Mouse (Mus musculus) forebrain, embryonic 11.5 days (tissue): ENCODE data around the gene Tex22. TPM values are rescaled to one million over a fixed set of nuclear protein-coding genes. Genes with fewer than 3 reads are reported as not detected.

Experiments used
- ATAC-seq: fragments of 200-750 bp; cut with Nextera tagmentation; replicated peaks from 2 replicates; pipeline ENCODE4 v1.8.0; 2017; ENCODE audit warnings: moderate TSS enrichment; ENCODE audit not compliant: low FRiP score
- DNase-seq: peaks from one replicate; pipeline ENCODE4 v3.0.0-alpha.2; 2017; ENCODE audit warnings: low spot score
- H3K27ac ChIP-seq: fragments of 300-500 bp; sonication (generic); 2 replicates; pipeline ENCODE4 v1.5.1; 2014; ENCODE audit warnings: low read depth, low read length
- H3K27me3 ChIP-seq: fragments of 300-500 bp; sonication (generic); 2 replicates; pipeline ENCODE4 v1.6.1; 2014; ENCODE audit warnings: mild to moderate bottlenecking, low read length, mixed read lengths; ENCODE audit not compliant: control insufficient read depth, insufficient read depth
- H3K36me3 ChIP-seq: fragments of 300-500 bp; sonication (generic); 2 replicates; pipeline ENCODE4 v1.6.1; 2014; ENCODE audit warnings: mild to moderate bottlenecking, low read length, moderate library complexity, mixed read lengths; ENCODE audit not compliant: control insufficient read depth, insufficient read depth
- H3K4me1 ChIP-seq: fragments of 300-500 bp; sonication (generic); replicated peaks from 2 replicates; pipeline ENCODE4 v1.6.1; 2014; ENCODE audit warnings: low read length, mixed read lengths; ENCODE audit not compliant: control insufficient read depth, insufficient read depth
- H3K4me2 ChIP-seq: fragments of 300-500 bp; sonication (generic); 2 replicates; pipeline ENCODE4 v1.6.1; 2014; ENCODE audit warnings: low read depth, mild to moderate bottlenecking, low read length, moderate library complexity, mixed read lengths; ENCODE audit not compliant: severe bottlenecking
- H3K4me3 ChIP-seq: fragments of 300-500 bp; sonication (generic); 2 replicates; pipeline ENCODE4 v1.5.1; 2014; ENCODE audit warnings: low read depth, low read length
- H3K9ac ChIP-seq: fragments of 300-500 bp; sonication (generic); 2 replicates; pipeline ENCODE4 v1.6.1; 2014; ENCODE audit warnings: low read length
- H3K9me3 ChIP-seq: fragments of 300-500 bp; sonication (generic); 2 replicates; pipeline ENCODE4 v1.6.1; 2016; ENCODE audit warnings: low read length, mixed read lengths; ENCODE audit not compliant: control insufficient read depth
- WGBS: fragments of 180-500 bp; shearing (Covaris S2); extraction: QIAGEN DNeasy Blood & Tissue Kit; methylation state at CpG from one replicate; pipeline ENCODE4 v1.1.7; 2014; 5-methylcytosine and 5-hydroxymethylcytosine counted together
- polyA plus RNA-seq: library from polyadenylated mRNA; unstranded; fragments of >200 nt; fragmentation: Nextera tagmentation; extraction: Ambion mirVana; gene quantifications from 2 replicates; pipeline ENCODE4 v1.2.1, GENCODE M21; 2014

Gene Tex22
- polyA plus RNA-seq, 1 experiment from 2014 or later = not detected

GRCm38 (mm10) chr12:113068002-113068401, 6.3 kb upstream of the Tex22 start:
- H3K36me3 ChIP-seq = peaks cover 2% of the 10 kb centered on the region; the same call in 1 of the 2 replicates
- H3K4me3 ChIP-seq = no peak overlapping the region
- H3K4me2 ChIP-seq = no peak overlapping the region
- DNase-seq = no peak
- ATAC-seq = no peak
- H3K27ac ChIP-seq = no peak overlapping the region
- no peaks in the 10 kb centered on the region for H3K4me1 ChIP-seq
- H3K27me3 ChIP-seq = no peaks in the 10 kb centered on the region
- H3K9me3 ChIP-seq = no peaks in the 10 kb centered on the region
- no peak overlapping the region for H3K9ac ChIP-seq
- WGBS = 87% methylated on average over 7 of the region's 7 CpGs

GRCm38 (mm10) chr12:113069389-113069788, 4.9 kb upstream of the Tex22 start:
- ATAC-seq (no peak), DNase-seq (no peak)
- Histone ChIP-seq H3K9ac (no peak overlapping the region), H3K9me3 (no peaks in the 10 kb centered on the region), H3K4me2 (no peak overlapping the region), H3K27ac (no peak overlapping the region), H3K4me3 (no peak overlapping the region), H3K36me3 (peaks cover 2% of the 10 kb centered on the region; the same call in 1 of the 2 replicates), H3K4me1 (peaks cover 3% of the 10 kb centered on the region; the same call in 1 of the 2 replicates), H3K27me3 (no peaks in the 10 kb centered on the region)
- 97% methylated on average over 6 of the region's 6 CpGs for WGBS

DNA sequence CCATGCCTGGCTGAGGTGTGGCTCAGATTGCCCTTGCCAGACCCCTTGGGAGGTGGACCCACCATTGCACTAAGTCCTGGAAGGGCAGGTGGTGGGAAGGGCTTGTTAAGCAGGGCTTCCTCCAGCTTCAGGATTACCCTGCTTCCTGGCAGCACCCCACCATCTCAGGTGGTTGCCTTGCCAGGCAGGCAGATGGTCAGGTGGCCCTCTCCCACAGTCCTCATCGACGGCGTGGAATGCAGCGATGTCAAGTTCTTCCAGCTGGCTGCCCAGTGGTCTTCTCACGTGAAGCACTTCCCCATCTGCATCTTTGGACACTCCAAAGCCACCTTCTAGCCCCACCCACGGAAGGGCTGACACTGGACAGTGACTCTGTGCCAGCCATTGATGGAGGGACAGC, 3.0 kb upstream of the Tex22 start:
- Histone ChIP-seq H3K27ac (no peak overlapping the region), H3K36me3 (peaks cover 2% of the 10 kb centered on the region; the same call in 1 of the 2 replicates), H3K4me1 (peaks cover 12% of the 10 kb centered on the region), H3K9me3 (no peaks in the 10 kb centered on the region), H3K4me3 (no peak overlapping the region), H3K4me2 (no peak overlapping the region), H3K27me3 (no peaks in the 10 kb centered on the region), H3K9ac (no peak overlapping the region)
- ATAC-seq = no peak
- DNase-seq = no peak
- WGBS = 94% methylated on average over 6 of the region's 6 CpGs

DNA sequence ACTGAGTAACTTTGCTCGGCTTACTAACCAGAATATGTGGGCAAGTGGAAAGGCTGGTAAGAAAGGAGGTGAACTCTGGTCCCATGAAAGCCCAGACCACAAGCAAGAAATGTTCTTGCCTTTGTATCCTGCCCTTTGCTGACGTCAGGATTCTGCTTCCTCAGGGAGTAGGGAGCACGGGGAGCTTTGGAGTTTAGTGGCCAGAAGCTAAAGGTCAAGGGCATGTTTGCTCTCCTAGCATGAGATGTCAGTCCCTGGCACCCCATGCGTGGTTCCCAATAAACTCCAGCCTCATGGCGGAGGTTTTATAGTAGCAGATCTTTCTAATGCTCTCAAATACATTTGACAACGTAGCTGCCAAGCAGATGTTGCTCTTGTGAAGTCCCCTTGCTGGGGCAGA, 2.5 kb upstream of the Tex22 start:
- Histone ChIP-seq H3K9ac (no peak overlapping the region), H3K9me3 (no peaks in the 10 kb centered on the region), H3K4me3 (no peak overlapping the region), H3K27ac (no peak overlapping the region), H3K27me3 (no peaks in the 10 kb centered on the region), H3K4me2 (no peak overlapping the region), H3K36me3 (no peaks in the 10 kb centered on the region; the same call in 1 of the 2 replicates), H3K4me1 (peaks cover 12% of the 10 kb centered on the region)
- no peak for DNase-seq
- ATAC-seq = no peak
- WGBS = 89% methylated on average over 6 of the region's 6 CpGs

DNA sequence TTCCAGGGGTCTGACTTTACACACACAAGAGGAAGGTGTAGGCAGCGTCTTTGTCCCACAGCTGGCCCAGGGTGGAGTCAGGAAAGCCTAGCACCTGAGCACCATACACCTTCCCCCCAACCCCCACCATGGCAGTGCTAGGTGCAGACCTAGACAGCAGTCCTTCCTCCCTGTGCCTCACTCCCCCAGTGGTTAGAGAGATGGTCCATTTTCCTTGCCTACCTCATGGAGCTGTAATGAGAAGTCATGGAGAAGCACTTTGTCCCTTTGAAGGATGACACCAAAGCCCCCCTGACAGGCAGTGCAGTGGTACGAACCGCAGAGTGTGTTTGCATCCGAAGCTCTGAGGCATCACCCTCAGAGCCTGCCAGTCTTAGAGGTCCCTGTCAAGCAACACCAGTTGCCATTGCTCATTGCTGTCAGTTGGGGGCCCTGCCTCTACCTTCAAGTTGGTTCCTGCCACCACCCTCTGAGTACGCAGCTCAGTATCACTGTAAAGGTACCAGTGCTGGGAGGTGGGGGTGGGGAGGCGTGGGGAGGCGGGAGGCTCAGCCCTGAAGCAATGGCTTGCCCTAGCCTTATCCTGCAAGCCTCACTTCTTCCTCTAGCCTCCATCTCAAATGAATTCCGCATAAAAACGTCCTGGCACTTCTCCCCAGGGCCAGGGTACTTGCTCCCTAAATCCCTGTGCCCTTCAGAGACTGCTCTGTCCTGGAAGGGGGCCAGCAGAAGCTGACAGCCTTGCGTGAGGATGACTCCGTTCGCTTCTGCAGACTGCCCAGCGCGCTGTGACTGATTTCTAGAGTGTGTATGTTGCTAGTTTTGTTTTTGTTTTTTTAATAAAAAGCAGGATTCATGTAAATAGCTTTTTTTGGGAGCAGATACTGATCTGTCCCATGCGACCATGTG, 628 bp upstream of the Tex22 start:
- H3K4me1 ChIP-seq = peaks cover 12% of the 10 kb centered on the region
- H3K4me3 ChIP-seq = peak overlapping the region; percentile 32
- peak; percentile 14; the same call in 1 of the 2 replicates for ATAC-seq
- no peak for DNase-seq
- no peaks in the 10 kb centered on the region; the same call in 1 of the 2 replicates for H3K36me3 ChIP-seq
- H3K9ac ChIP-seq = peak overlapping the region; percentile 64
- WGBS = 11% methylated on average over 15 of the region's 15 CpGs
- no peaks in the 10 kb centered on the region for H3K27me3 ChIP-seq
- H3K27ac ChIP-seq = peak overlapping the region; percentile 68; the same call in 1 of the 2 replicates
- peak overlapping the region; percentile 70 for H3K4me2 ChIP-seq
- no peaks in the 10 kb centered on the region for H3K9me3 ChIP-seq

DNA sequence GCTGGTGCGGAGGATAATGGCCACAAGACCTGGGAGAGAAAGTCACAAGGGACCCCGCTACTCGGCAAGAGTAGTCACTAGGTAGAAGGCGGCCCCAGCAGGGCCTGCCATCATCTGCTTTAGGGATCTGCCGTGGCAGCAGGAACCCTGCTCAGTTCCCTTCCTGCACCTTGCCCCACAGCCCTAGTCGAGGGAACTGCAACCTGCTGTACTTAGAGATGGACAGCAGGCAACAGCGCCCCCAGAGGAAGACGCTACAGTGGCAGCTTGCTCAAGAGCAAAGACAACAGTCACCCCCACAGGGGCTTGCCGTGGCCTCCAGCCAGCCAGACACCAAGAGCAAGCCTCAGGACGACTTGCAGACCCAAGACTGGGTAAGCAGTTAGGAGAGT, 757 bp downstream of the Tex22 start:
- ATAC-seq (peak; percentile 80), DNase-seq (peak; percentile 92)
- Histone ChIP-seq H3K27ac (peak overlapping the region; percentile 68), H3K4me1 (peaks cover 12% of the 10 kb centered on the region), H3K9ac (peak overlapping the region; percentile 64), H3K27me3 (no peaks in the 10 kb centered on the region), H3K4me3 (peak overlapping the region; percentile 32), H3K9me3 (no peaks in the 10 kb centered on the region), H3K36me3 (no peaks in the 10 kb centered on the region; the same call in 1 of the 2 replicates), H3K4me2 (peak overlapping the region; percentile 70)
- WGBS = 3% methylated on average over 10 of the region's 10 CpGs

- H3K27me3 ChIP-seq = no peaks in the 10 kb centered on the region
- no peaks in the 10 kb centered on the region for H3K9me3 ChIP-seq
- 0 out of 2 replicates have a peak overlapping the region, but pooled peaks have one; percentile 32 for H3K4me3 ChIP-seq
- peaks cover 12% of the 10 kb centered on the region for H3K4me1 ChIP-seq
- peak overlapping the region; percentile 70; the same call in 1 of the 2 replicates for H3K4me2 ChIP-seq
- H3K36me3 ChIP-seq = no peaks in the 10 kb centered on the region; the same call in 1 of the 2 replicates
- no peak for DNase-seq
- H3K9ac ChIP-seq = peak overlapping the region; percentile 64; the same call in 1 of the 2 replicates
- WGBS = 56% methylated on average over 6 of the region's 6 CpGs
- H3K27ac ChIP-seq = no peak overlapping the region
- no peak for ATAC-seq
Observed at GRCm38 (mm10) chr12:113075486-113075885, 1.2 kb downstream of the Tex22 start.

GRCm38 (mm10) chr12:113087276-113087675, 13.0 kb downstream of the Tex22 start:
- no peaks in the 10 kb centered on the region for H3K36me3 ChIP-seq
- H3K4me1 ChIP-seq = no peaks in the 10 kb centered on the region
- no peak for DNase-seq
- no peak for ATAC-seq
- WGBS = 87% methylated on average over 3 of the region's 3 CpGs
- H3K4me3 ChIP-seq = no peak overlapping the region
- H3K4me2 ChIP-seq = no peak overlapping the region
- H3K27me3 ChIP-seq = no peaks in the 10 kb centered on the region
- H3K9me3 ChIP-seq = no peaks in the 10 kb centered on the region
- no peak overlapping the region for H3K9ac ChIP-seq
- no peak overlapping the region for H3K27ac ChIP-seq
